8 mouse cellular contexts compared by ENCODE assay signal in the genomic region with DNA sequence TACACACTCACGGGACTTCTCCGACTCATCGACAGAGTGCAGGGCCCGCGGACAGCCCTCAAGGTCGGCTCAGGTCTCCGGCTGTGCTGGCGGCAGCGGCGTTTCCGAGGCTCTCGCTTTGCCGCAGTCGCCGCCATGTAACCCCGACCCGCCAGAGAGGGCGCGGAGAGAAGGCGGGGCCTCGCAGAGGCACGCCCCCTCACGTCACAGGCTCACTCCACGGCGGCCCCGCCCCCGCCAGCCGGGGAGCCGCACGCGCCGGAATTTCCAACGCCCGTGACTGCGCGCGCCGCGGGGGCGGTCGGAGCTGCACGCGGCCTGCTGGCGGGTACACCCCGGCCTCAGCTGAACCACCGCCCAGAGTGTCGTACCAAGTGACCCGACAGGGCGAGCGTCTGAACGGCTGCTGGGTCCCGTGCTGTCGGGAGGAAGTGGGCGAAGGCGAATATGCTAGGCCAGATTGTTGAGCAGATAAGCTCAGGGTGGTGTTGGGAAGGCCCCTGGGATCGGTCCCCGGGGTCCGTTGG. TPM values are rescaled to one million over a fixed set of nuclear protein-coding genes. Genes with fewer than 3 reads are reported as not detected.
A peak's percentile ranks its signal among the peaks of the same experiment; 100 is the strongest.
DNase-seq lines count a peak whose midpoint lies in the region; ATAC-seq lines count a peak whose summit lies in the region.

Gene Mapk6, minus strand, starts transcription at position 154 of the 527 bp plus-strand sequence.

- H3K4me1 ChIP-seq in megakaryocyte, embryonic 14.5 days, result peaks cover 71% of the 10 kb centered on the region

- H3K27me3 ChIP-seq in megakaryocyte, embryonic 14.5 days (replicated peaks), result no peaks in the 10 kb centered on the region

- peak; percentile 77 for ATAC-seq in inflammation-experienced regulatory T-cells, adult 6 months

- no peaks in the 10 kb centered on the region for H3K9me3 ChIP-seq in megakaryocyte, embryonic 14.5 days

- peaks cover 56% of the 10 kb centered on the region for H3K36me3 ChIP-seq in megakaryocyte, embryonic 14.5 days (replicated peaks; ENCODE audit: low read length)

- peak; percentile 98 for DNase-seq in adrenal gland, adult 2 months
- DNase-seq in embryo, embryonic 11 days, result peak; percentile 96
- peak; percentile 98 for DNase-seq in gastrocnemius, postnatal 25 days
- DNase-seq in left cerebral cortex, adult 9 months (ENCODE audit: low spot score in 2 of 2), result peak; percentile 91 to 97
- peak; percentile 94 to 96 for DNase-seq in right cerebral cortex, adult 2 months (ENCODE audit: low spot score in 2 of 2)
- peak; percentile 97 for DNase-seq in urinary bladder, postnatal 14 days (ENCODE audit: low spot score)

- peak within 1 kb of the TSS; percentile 98 for H3K4me3 ChIP-seq in megakaryocyte, embryonic 14.5 days (replicated peaks)

RNA-seq across cellular contexts. Expression of gene Mapk6, which starts in this region (rescaled TPM):
- total RNA-seq in adrenal gland, adult 2 months (2021), result 10 to 100 TPM; 36.2 to 39.0 TPM
- 8.5 and 11.7 TPM in 2 replicates for polyA plus RNA-seq in adrenal gland, adult 2 months (2012; rRNA removed)
- total RNA-seq in gastrocnemius, postnatal 25 days (2021), result 10 to 100 TPM; 25.9 to 30.0 TPM
- polyA plus RNA-seq in inflammation-experienced regulatory T-cells, adult 6 months (2017; shearing (Covaris generic)), result 10 to 100 TPM; 34.8 to 50.4 (median 39.5) TPM
- 31.3 and 53.1 TPM in 2 replicates for polyA plus RNA-seq in megakaryocyte, embryonic 14.5 days (2012; ENCODE audit: insufficient read depth, low replicate concordance)

Comparison
In these comparisons a context has a peak if more than half of its experiments do, and no peak if none do; other contexts are left out.
1. Peak in every context shown above with its lines: DNase-seq, ATAC-seq and H3K4me3 ChIP-seq.